Mouse (Mus musculus) G1E (cell line): ENCODE measurements around the gene Iqcc.
A peak's percentile ranks its signal among the peaks of the same experiment; 100 is the strongest.

Experiments
- CTCF ChIP-seq: IDR thresholded peaks from 2 replicates; pipeline ENCODE4 v1.5.1; 2012; ENCODE audit warnings: low read depth, low read length, inconsistent platforms, mixed read lengths
- GATA2 ChIP-seq: IDR thresholded peaks from 2 replicates; pipeline ENCODE4 v1.6.1; 2012; ENCODE audit warnings: low read depth, low read length, inconsistent platforms, borderline replicate concordance

DNA sequence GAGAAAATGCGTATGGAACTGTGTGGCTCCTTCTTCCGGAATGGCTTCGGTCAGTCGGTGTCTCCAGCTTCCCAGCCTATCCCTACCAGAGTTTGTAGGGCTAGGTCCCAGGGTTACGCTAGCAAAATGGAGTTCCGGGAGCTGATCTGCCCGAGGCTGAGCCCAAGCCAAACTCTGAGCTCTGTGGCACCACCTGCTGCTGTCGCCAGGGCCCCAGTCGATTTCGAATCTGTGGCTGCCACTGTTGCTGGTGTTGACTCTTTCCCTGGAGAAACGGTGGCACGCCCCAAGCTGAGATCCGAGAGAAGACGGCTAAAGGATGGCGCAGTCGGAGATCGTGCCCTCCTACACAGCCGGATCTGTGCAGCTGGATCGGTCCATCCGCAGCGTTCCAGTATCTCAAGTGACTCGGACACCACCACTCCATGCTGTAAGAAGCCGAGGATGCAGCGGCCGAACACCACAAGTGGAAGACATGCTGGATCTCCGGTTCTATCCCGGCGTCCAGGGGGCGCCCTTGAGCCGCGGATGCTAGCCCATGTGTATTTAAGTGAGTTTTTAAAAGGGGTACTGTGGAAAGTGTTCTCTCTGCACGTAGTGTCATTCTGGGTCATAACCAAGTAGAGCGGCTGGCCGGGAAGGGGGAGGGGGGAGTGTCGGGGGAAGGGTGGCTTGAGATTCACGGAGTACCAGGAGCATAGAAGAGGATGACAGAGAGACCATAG is 33.9 kb downstream of the Iqcc start:
- TF ChIP-seq CTCF (peak; percentile 40; the same call in 1 of the 2 replicates), GATA2 (no peak)
